Comparison of ENCODE assay signal across 1 mouse cellular context in genomic region chr3:37203984-37204428, GRCm38 (mm10).
TF ChIP-seq lines count a peak whose summit lies in the region.

No protein-coding gene starts in this region.

TF ChIP-seq in CH12.LX, 34 proteins besides CTCF, POLR2A, EP300 and RAD21 (continued from another document):
- 0 out of 2 replicates have a peak, but pooled peaks have one; percentile 14 for TF ChIP-seq MXI1 (IDR thresholded peaks at IDR 0.05; ENCODE audit: low read depth, low read length)
- TF ChIP-seq TCF12 (IDR thresholded peaks at IDR 0.05; ENCODE audit: low read depth, low read length) = no peak
- TF ChIP-seq USF2 (conservative IDR thresholded peaks at IDR 0.05; ENCODE audit: low read depth, low read length) = no peak
- 0 out of 2 replicates have a peak, but pooled peaks have one; percentile 20 for TF ChIP-seq HCFC1 (IDR thresholded peaks at IDR 0.05; ENCODE audit: low read depth, low read length)
- no peak for TF ChIP-seq RCOR1 (conservative IDR thresholded peaks at IDR 0.05; ENCODE audit: low read depth, low read length)
- no peak for TF ChIP-seq UBTF (IDR thresholded peaks at IDR 0.05; ENCODE audit: low read depth, low read length)
